Mouse (Mus musculus): ENCODE measurements around the gene Nr2f1. TPM values are rescaled to one million over a fixed set of nuclear protein-coding genes. Genes with fewer than 3 reads are reported as not detected.

Nr2f1 gene
- polyA plus RNA-seq, 1 experiment from 2014 or later: 10.9 TPM

- no peaks in the 10 kb centered on the region for H3K9me3 ChIP-seq (replicated peaks; ENCODE audit: control insufficient read depth, low read length)
These were observed 27.4 kb downstream of the Nr2f1 start for GRCm38 (mm10) chr13:78171984-78172636.

DNA sequence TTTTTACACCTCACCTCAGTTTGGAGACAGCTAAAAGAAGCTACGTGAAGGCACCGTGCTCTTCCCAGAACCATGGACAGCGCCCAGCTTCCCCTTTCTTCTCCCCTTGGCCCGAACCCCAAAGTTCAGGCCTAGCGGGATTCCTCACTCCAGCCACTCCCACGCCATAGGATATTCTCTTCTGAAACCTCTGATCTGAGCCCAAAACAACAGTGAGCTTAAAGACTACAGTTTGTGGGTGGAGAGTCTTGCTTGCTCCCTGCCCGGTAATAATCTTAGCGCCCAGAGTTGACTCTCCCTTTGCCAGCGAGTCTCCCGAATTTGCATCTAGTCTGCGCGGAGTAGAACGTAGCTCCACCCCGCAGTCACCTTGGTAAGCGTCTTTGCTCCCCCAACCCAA is 28.2 kb downstream of the Nr2f1 start:
- Histone ChIP-seq H3K9me3 (replicated peaks; ENCODE audit: control insufficient read depth, low read length) (no peaks in the 10 kb centered on the region), H3K36me3 (ENCODE audit: control insufficient read depth, insufficient read depth, low read length) (no peaks in the 10 kb centered on the region), H3K4me2 (peak overlapping the region; percentile 23), H3K9ac (ENCODE audit: low read depth, low read length) (no peak overlapping the region), H3K27ac (ENCODE audit: low read depth, low read length) (no peak overlapping the region), H3K4me3 (ENCODE audit: low read depth, low read length) (no peak overlapping the region), H3K4me1 (ENCODE audit: control insufficient read depth, insufficient read depth, low read length) (no peaks in the 10 kb centered on the region), H3K27me3 (ENCODE audit: control insufficient read depth, insufficient read depth, low read length) (peaks cover 60% of the 10 kb centered on the region)
- ATAC-seq (replicated peaks; ENCODE audit: insufficient number of reproducible peaks, low FRiP score, low TSS enrichment): no peak
- 2% methylated on average over 15 of the region's 15 CpGs for WGBS (ENCODE audit: insufficient replicate concordance)

More at GRCm38 (mm10) chr13:78171984-78172636, 27.4 kb downstream of the Nr2f1 start:
- no peak for ATAC-seq (replicated peaks; ENCODE audit: insufficient number of reproducible peaks, low FRiP score, low TSS enrichment)
- no peak overlapping the region for H3K27ac ChIP-seq (ENCODE audit: low read depth, low read length)
- H3K27me3 ChIP-seq (ENCODE audit: control insufficient read depth, insufficient read depth, low read length): peaks cover 66% of the 10 kb centered on the region
- no peak overlapping the region for H3K4me3 ChIP-seq (ENCODE audit: low read depth, low read length)
- H3K9ac ChIP-seq (ENCODE audit: low read depth, low read length): no peak overlapping the region
- no peaks in the 10 kb centered on the region for H3K36me3 ChIP-seq (ENCODE audit: control insufficient read depth, insufficient read depth, low read length)
- peak overlapping the region; percentile 22; the same call in 1 of the 2 replicates for H3K4me2 ChIP-seq
- no peaks in the 10 kb centered on the region for H3K4me1 ChIP-seq (ENCODE audit: control insufficient read depth, insufficient read depth, low read length)
- WGBS (ENCODE audit: insufficient replicate concordance): 3% methylated on average over 17 of the region's 17 CpGs

DNA sequence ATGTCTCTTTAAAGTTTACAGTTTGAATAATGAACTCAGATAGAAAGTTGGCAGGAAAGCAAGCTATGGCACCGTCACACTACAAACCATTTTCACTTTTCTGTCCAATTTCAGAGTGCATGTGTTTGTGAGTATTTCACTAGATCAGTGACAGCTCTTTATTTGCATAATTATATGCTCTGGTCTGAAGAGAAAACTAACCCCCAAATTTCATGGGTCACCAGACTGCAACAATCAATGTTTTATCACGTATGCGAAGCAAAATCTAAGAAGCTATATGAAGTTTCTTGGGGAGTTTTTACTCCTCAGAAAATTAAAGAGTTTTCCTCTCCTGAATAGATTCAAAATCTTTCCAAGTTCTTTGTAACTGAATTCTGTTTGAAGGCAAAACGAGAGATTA is 31.4 kb downstream of the Nr2f1 start:
- peaks cover 53% of the 10 kb centered on the region for H3K27me3 ChIP-seq (ENCODE audit: control insufficient read depth, insufficient read depth, low read length)
- no peaks in the 10 kb centered on the region for H3K9me3 ChIP-seq (replicated peaks; ENCODE audit: control insufficient read depth, low read length)
- H3K4me1 ChIP-seq (ENCODE audit: control insufficient read depth, insufficient read depth, low read length): 0 out of 2 replicates have a peak, but pooled peaks cover 2% of the 10 kb centered on the region
- no peak overlapping the region for H3K4me3 ChIP-seq (ENCODE audit: low read depth, low read length)
- 55% methylated on average over 4 of the region's 4 CpGs for WGBS (ENCODE audit: insufficient replicate concordance)
- no peak for ATAC-seq (replicated peaks; ENCODE audit: insufficient number of reproducible peaks, low FRiP score, low TSS enrichment)
- H3K27ac ChIP-seq (ENCODE audit: low read depth, low read length): no peak overlapping the region
- H3K9ac ChIP-seq (ENCODE audit: low read depth, low read length): no peak overlapping the region
- no peaks in the 10 kb centered on the region for H3K36me3 ChIP-seq (ENCODE audit: control insufficient read depth, insufficient read depth, low read length)
- no peak overlapping the region for H3K4me2 ChIP-seq

GRCm38 (mm10) chr13:78164941-78165340 is 34.6 kb downstream of the Nr2f1 start:
- Histone ChIP-seq H3K9ac (ENCODE audit: low read depth, low read length) (no peak overlapping the region), H3K27me3 (ENCODE audit: control insufficient read depth, insufficient read depth, low read length) (peaks cover 29% of the 10 kb centered on the region), H3K27ac (ENCODE audit: low read depth, low read length) (no peak overlapping the region), H3K4me3 (ENCODE audit: low read depth, low read length) (no peak overlapping the region), H3K36me3 (ENCODE audit: control insufficient read depth, insufficient read depth, low read length) (no peaks in the 10 kb centered on the region), H3K9me3 (replicated peaks; ENCODE audit: control insufficient read depth, low read length) (no peaks in the 10 kb centered on the region), H3K4me1 (ENCODE audit: control insufficient read depth, insufficient read depth, low read length) (0 out of 2 replicates have a peak, but pooled peaks cover 2% of the 10 kb centered on the region), H3K4me2 (no peak overlapping the region)
- no peak for ATAC-seq (replicated peaks; ENCODE audit: insufficient number of reproducible peaks, low FRiP score, low TSS enrichment)

- WGBS (ENCODE audit: insufficient replicate concordance): under 1% methylated on average over 85 of the region's 86 CpGs
These were observed 36.2 kb downstream of the Nr2f1 start for GRCm38 (mm10) chr13:78163087-78163958.

DNA sequence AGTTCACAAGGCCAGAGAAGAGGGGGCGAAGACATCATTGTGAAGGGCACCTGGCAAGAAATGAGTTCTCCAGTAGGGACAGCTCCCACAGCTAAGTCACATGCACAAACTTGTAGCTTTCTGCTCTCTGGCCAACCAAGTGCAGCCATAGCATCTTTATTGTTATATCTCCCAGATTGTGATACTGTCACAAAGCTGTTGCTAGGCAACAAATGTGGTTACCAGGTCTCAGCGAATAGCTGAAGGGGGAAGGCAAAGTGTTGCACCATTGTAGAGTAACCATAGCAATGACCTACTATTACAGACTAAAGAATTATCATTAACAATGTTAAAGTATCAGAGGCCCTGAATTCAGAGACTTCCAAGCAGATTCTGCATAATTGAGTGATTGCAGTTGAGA is 37.4 kb downstream of the Nr2f1 start:
- H3K27me3 ChIP-seq (ENCODE audit: control insufficient read depth, insufficient read depth, low read length): peaks cover 17% of the 10 kb centered on the region; the same call in 1 of the 2 replicates
- H3K36me3 ChIP-seq (ENCODE audit: control insufficient read depth, insufficient read depth, low read length): no peaks in the 10 kb centered on the region
- no peak overlapping the region for H3K27ac ChIP-seq (ENCODE audit: low read depth, low read length)
- no peak overlapping the region for H3K4me2 ChIP-seq
- 53% methylated on average over 2 of the region's 2 CpGs for WGBS (ENCODE audit: insufficient replicate concordance)
- H3K9ac ChIP-seq (ENCODE audit: low read depth, low read length): no peak overlapping the region
- no peak for ATAC-seq (replicated peaks; ENCODE audit: insufficient number of reproducible peaks, low FRiP score, low TSS enrichment)
- 0 out of 2 replicates have a peak, but pooled peaks cover 2% of the 10 kb centered on the region for H3K4me1 ChIP-seq (ENCODE audit: control insufficient read depth, insufficient read depth, low read length)
- no peak overlapping the region for H3K4me3 ChIP-seq (ENCODE audit: low read depth, low read length)
- H3K9me3 ChIP-seq (replicated peaks; ENCODE audit: control insufficient read depth, low read length): no peaks in the 10 kb centered on the region

More at GRCm38 (mm10) chr13:78163087-78163958, 36.2 kb downstream of the Nr2f1 start:
- H3K4me1 ChIP-seq (ENCODE audit: control insufficient read depth, insufficient read depth, low read length): 0 out of 2 replicates have a peak, but pooled peaks cover 2% of the 10 kb centered on the region
- peaks cover 24% of the 10 kb centered on the region for H3K27me3 ChIP-seq (ENCODE audit: control insufficient read depth, insufficient read depth, low read length)
- peak overlapping the region; percentile 82 for H3K4me2 ChIP-seq
- H3K27ac ChIP-seq (ENCODE audit: low read depth, low read length): peak overlapping the region; percentile 37
- ATAC-seq (replicated peaks; ENCODE audit: insufficient number of reproducible peaks, low FRiP score, low TSS enrichment): peak; percentile 93
- H3K9me3 ChIP-seq (replicated peaks; ENCODE audit: control insufficient read depth, low read length): no peaks in the 10 kb centered on the region
- peak overlapping the region; percentile 77 for H3K9ac ChIP-seq (ENCODE audit: low read depth, low read length)
- H3K36me3 ChIP-seq (ENCODE audit: control insufficient read depth, insufficient read depth, low read length): no peaks in the 10 kb centered on the region
- peak overlapping the region; percentile 66 for H3K4me3 ChIP-seq (ENCODE audit: low read depth, low read length)

DNA sequence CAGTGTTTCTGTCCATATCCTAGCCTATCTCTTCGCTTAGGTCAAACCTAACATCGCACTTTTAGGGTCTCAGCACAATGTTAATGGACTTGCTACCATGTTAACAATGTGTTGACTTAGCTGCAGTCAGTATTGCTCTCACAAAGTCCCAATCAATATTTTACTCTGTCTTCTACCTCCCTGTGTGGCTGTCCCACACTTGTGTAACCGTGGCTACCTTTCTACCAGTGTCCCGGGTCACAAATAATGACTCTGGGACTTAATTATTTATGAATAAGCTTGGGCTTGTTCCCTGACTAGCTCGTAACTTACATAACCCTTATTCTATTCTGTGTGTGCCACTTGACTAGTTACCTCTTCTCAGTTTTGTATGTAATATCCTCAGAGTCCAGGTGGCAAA is 42.1 kb downstream of the Nr2f1 start:
- Histone ChIP-seq H3K27ac (ENCODE audit: low read depth, low read length) (no peak overlapping the region), H3K4me3 (ENCODE audit: low read depth, low read length) (no peak overlapping the region), H3K27me3 (ENCODE audit: control insufficient read depth, insufficient read depth, low read length) (0 out of 2 replicates have a peak, but pooled peaks cover 3% of the 10 kb centered on the region), H3K9ac (ENCODE audit: low read depth, low read length) (no peak overlapping the region), H3K4me2 (no peak overlapping the region), H3K9me3 (replicated peaks; ENCODE audit: control insufficient read depth, low read length) (no peaks in the 10 kb centered on the region), H3K4me1 (ENCODE audit: control insufficient read depth, insufficient read depth, low read length) (no peaks in the 10 kb centered on the region), H3K36me3 (ENCODE audit: control insufficient read depth, insufficient read depth, low read length) (no peaks in the 10 kb centered on the region)
- ATAC-seq (replicated peaks; ENCODE audit: insufficient number of reproducible peaks, low FRiP score, low TSS enrichment): no peak
- 80% methylated on average over 5 of the region's 5 CpGs for WGBS (ENCODE audit: insufficient replicate concordance)
